Mouse (Mus musculus): Measurements from ENCODE around the gene Mroh2a. TPM values are rescaled to one million over a fixed set of nuclear protein-coding genes. Genes with fewer than 3 reads are reported as not detected.
A peak's percentile ranks its signal among the peaks of the same experiment; 100 is the strongest.

Mroh2a gene
- polyA plus RNA-seq, 2 experiments from 2014 or later: 1.4 to 2.5 TPM

GRCm38 (mm10) chr1:88235894-88236415, 9.2 kb downstream of the Mroh2a start:
- ATAC-seq: no peak

- no peak for ATAC-seq
Observed at GRCm38 (mm10) chr1:88237311-88237710, 10.5 kb downstream of the Mroh2a start.

DNA sequence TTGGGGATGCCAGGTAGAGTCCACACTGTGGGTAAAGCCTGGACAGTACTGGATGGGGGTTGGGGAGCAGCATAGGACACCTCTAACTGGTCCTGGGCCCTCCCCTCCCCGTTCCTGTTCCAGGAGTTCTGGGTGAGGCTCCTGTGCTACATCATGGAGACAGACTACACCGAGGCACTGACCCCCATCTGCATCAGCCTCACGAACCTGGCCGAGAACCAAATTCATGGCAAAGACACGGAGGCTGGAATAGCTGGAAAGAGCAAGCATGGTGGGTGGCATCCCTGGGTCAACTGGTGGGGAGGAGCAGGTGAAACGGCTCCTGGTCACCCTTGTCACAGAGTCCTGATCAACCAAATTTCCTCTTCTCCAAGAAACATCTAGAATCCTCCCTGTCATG, 12.0 kb downstream of the Mroh2a start:
- ATAC-seq: no peak

DNA sequence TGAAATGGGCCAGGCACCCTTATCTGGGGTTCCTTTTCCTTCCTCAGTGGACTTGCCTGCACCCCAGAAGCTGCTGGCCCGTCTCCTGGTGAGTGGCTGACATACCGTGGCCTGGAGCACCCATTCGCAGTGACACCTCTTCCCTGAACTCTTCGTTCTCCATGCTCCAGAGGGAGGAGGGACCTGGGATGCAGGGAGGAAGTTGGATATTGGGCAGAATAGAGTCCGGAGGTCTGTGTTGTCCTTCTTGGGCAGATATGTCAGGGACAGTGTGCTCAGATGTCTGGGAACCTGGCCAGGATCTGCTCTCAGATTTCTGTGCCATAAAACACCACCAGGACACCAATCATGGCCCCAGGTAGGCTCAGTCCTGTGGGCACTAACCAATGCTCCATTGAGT, 13.3 kb downstream of the Mroh2a start:
- ATAC-seq: no peak

GRCm38 (mm10) chr1:88240579-88240978, 13.8 kb downstream of the Mroh2a start:
- no peak for ATAC-seq

- ATAC-seq: no peak
Observed at GRCm38 (mm10) chr1:88243861-88244260, 17.1 kb downstream of the Mroh2a start.

GRCm38 (mm10) chr1:88245881-88246280, 19.1 kb downstream of the Mroh2a start:
- no peak for ATAC-seq

GRCm38 (mm10) chr1:88246386-88246785, 19.6 kb downstream of the Mroh2a start:
- ATAC-seq: no peak

- no peak for ATAC-seq
Observed at GRCm38 (mm10) chr1:88247660-88248059, 20.9 kb downstream of the Mroh2a start.

- ATAC-seq: no peak
Observed at GRCm38 (mm10) chr1:88248658-88249057, 21.9 kb downstream of the Mroh2a start.

- ATAC-seq: no peak
Observed at GRCm38 (mm10) chr1:88249596-88249995, 22.8 kb downstream of the Mroh2a start.

GRCm38 (mm10) chr1:88250023-88250422, 23.2 kb downstream of the Mroh2a start:
- ATAC-seq: no peak

- peak; percentile 9 for ATAC-seq
Observed at GRCm38 (mm10) chr1:88253106-88253505, 26.3 kb downstream of the Mroh2a start.

- no peak for ATAC-seq
Observed at GRCm38 (mm10) chr1:88253540-88253939, 26.8 kb downstream of the Mroh2a start.

DNA sequence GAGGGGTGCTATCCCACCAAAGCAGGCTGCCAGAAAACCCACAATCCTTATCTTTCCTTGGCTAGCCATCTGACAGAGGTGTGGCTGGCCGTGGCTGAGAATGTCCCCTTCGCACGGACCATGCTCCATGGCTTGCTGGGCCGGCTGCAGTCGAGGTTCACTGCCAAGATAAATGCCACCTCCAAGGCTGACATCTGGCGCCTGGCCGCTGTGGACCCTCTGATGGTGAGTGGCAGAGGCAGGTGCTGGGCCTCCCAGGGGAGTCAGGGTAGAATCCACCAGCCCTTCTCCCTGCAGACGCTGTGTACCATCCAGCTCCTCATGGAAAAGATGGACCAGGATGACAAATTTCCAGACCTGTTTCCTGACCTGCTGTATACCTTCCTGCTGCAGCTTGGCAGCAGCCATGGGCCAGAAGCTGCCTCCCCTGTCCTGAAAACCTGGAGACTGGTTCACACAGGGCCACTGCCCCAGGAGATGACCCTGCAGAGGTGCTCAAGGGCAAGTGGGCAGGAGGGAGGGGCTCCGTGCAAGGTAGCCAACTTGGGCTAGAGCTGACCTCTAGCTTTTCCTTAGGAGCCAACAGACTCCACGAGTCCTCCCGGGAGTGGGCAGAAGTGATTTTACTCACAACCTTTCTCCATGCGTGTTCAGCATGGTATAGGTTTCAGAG, 28.1 kb downstream of the Mroh2a start:
- ATAC-seq: no peak

DNA sequence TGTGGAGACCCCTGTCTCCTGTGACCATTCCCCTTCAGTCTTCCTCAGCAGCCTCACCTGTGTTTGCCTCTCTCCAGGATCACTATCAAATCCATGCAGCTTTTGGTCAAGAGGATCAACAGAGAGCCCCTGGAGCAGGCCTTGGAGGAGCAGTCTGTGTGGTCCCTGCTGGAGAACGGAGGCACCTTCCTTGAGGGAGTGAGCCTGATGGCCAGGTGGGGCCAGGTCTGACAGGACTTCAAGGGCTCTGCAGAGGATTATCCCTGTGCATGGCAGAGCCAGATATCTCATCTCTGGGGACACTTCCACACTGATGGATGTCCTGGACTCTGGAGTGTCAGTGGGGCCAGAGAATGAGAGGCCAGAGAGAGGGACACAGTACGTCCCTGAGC, 28.7 kb downstream of the Mroh2a start:
- no peak for ATAC-seq

GRCm38 (mm10) chr1:88255989-88256754, 29.4 kb downstream of the Mroh2a start:
- no peak for ATAC-seq

DNA sequence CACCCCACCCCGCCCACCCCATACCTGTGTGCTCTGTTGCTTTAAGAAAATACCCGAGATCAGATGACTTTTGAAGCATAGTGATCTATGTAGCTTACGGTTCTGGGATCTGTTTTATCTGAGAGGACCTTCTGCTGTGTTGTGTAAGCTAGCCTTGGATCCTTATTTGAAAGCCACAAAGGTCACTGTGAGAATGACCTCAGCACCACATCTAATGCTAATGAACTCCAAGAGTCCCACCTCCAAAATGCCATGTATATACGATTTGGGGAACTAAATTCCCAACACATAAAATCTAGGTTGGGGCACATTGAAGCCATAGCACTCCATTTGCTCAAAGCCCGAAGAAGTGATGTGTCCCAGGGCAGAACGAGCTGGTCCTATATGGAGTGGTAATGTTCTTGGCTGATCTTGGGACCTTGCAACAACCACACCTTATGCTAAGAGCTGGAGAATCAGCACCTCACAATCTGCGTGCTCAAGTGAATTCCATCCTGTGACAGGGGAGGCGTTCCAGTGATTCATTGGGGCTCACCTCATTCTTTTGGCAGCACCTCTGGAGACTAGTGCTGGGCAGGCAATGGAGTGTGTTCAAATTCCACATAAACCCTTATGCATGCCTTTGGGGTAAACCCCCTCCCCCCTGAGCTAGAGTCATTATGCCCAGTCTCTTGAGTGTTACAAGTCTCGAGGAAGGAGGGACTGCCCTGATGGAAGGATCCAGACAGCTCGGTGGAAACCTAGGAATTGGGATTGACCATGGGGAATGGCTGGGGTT, 30.3 kb downstream of the Mroh2a start:
- ATAC-seq: no peak

GRCm38 (mm10) chr1:88257681-88258080, 30.9 kb downstream of the Mroh2a start:
- no peak for ATAC-seq

DNA sequence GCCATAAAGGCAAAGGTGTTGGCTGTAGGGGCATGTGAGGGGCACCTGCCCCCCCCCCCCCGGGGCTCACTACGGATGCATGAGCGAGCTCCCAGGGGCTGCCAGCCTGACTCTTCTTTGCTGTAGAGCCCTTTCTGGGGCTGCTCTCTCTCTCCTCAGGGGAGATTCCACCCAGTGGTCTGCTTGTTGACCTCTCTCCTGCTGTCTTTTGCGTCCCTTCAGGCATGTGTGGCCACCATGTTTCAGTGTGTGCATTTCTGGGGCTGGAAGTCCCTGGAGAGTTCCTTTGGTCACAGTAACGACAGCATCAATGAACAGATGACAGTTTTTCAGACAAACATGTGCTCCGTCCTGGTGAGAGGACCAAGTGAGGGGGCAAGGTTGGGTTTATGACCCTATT, 31.6 kb downstream of the Mroh2a start:
- ATAC-seq: no peak

GRCm38 (mm10) chr1:88258881-88259642, 32.3 kb downstream of the Mroh2a start:
- ATAC-seq: peak; percentile 14

GRCm38 (mm10) chr1:88259643-88260024, 32.8 kb downstream of the Mroh2a start:
- no peak for ATAC-seq
